Mouse (Mus musculus) limb, embryonic 14.5 days (tissue): ENCODE data around the gene Dpy30. TPM values are rescaled to one million over a fixed set of nuclear protein-coding genes. Genes with fewer than 3 reads are reported as not detected.
A peak's percentile ranks its signal among the peaks of the same experiment; 100 is the strongest.

Source experiments
- ATAC-seq: fragments of 200-750 bp; cut with Nextera tagmentation; 2 replicates; pipeline ENCODE4 v1.8.0; 2017; ENCODE audit warnings: low read depth, moderate number of reproducible peaks, moderate TSS enrichment; ENCODE audit not compliant: low FRiP score
- DNase-seq: peaks from one replicate; pipeline ENCODE4 v3.0.0-alpha.2; 2015; ENCODE audit warnings: low spot score
- H3K27ac ChIP-seq: fragments of 300-500 bp; sonication (generic); replicated peaks from 2 replicates; pipeline ENCODE4 v1.5.1; 2014; ENCODE audit warnings: low read depth, mild to moderate bottlenecking, low read length, moderate library complexity, mixed read lengths
- H3K27me3 ChIP-seq: fragments of 300-500 bp; sonication (generic); 2 replicates; pipeline ENCODE4 v1.6.1; 2014; ENCODE audit warnings: low read length, mixed read lengths; ENCODE audit not compliant: control insufficient read depth, insufficient read depth
- H3K36me3 ChIP-seq: fragments of 300-500 bp; sonication (generic); 2 replicates; pipeline ENCODE4 v1.6.1; 2014; ENCODE audit warnings: mild to moderate bottlenecking, low read length, moderate library complexity, mixed read lengths; ENCODE audit not compliant: control insufficient read depth, insufficient read depth
- H3K4me1 ChIP-seq: fragments of 300-500 bp; sonication (generic); 2 replicates; pipeline ENCODE4 v1.6.1; 2014; ENCODE audit warnings: antibody characterized with exemption, low read length, mixed read lengths; ENCODE audit not compliant: control insufficient read depth, insufficient read depth
- H3K4me2 ChIP-seq: fragments of 300-500 bp; sonication (generic); replicated peaks from 2 replicates; pipeline ENCODE4 v1.6.1; 2014; ENCODE audit warnings: low read depth, mild to moderate bottlenecking, low read length, moderate library complexity; ENCODE audit not compliant: severe bottlenecking
- H3K4me3 ChIP-seq: fragments of 300-500 bp; sonication (generic); replicated peaks from 2 replicates; pipeline ENCODE4 v1.5.1; 2014; ENCODE audit warnings: low read length
- H3K9ac ChIP-seq: fragments of 300-500 bp; sonication (generic); 2 replicates; pipeline ENCODE4 v1.6.1; 2014; ENCODE audit warnings: mild to moderate bottlenecking, low read depth, low read length, moderate library complexity; ENCODE audit not compliant: severe bottlenecking
- H3K9me3 ChIP-seq: fragments of 300-500 bp; sonication (generic); 2 replicates; pipeline ENCODE4 v1.6.1; 2016; ENCODE audit warnings: low read length; ENCODE audit not compliant: control insufficient read depth
- POLR2A ChIP-seq: fragments of 200-500 bp; IDR thresholded peaks from 2 replicates; pipeline ENCODE4 v1.8.0; 2012; ENCODE audit warnings: inconsistent platforms, mild to moderate bottlenecking, moderate library complexity, borderline replicate concordance; ENCODE audit not compliant: insufficient read depth, insufficient read length; ENCODE audit errors: extremely low read depth
- WGBS: fragments of 180-500 bp; shearing (Covaris S2); extraction: QIAGEN DNeasy Blood & Tissue Kit; methylation state at CpG from one replicate; pipeline ENCODE4 v1.1.7; 2014; 5-methylcytosine and 5-hydroxymethylcytosine counted together
- polyA plus RNA-seq, 2 experiments: library from polyadenylated mRNA; depleted of rRNA in 1 of 2; stranded (reverse) in 1 of 2; unstranded in 1 of 2; fragments of >200 nt; fragmentation: Nextera tagmentation in 1 of 2; extraction: Ambion mirVana in 1 of 2; gene quantifications; 2 replicates each; pipeline versions ENCODE4 v1.2.1 to v1.2.3; 2012 to 2014

Dpy30 gene
- polyA plus RNA-seq (2012; rRNA removed) (99.4 and 130 TPM in 2 replicates), polyA plus RNA-seq (2014; fragmentation: Nextera tagmentation; extraction: Ambion mirVana) (184 and 204 TPM in 2 replicates)

DNA sequence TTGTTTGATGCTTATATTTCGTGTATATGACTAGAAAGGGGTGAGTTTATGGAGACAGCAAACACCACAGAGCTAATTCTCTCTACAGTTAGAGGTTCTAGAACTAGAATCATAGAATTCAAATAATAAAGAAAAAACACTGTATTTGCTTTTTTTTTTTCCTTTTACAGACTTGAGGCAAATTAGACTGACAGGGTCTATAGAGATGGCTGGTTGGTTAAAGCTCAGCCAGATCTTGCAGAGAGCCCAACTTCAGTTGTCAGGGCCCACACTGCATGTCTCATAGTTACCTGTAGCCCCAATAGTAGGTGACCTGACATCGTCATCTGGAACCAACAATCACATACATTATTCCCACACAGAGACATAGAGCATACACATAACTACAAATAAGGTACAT lies at the start of gene Dpy30:
Dpy30 (minus strand) TSS at position 101 of the 400 bp plus-strand sequence.
- 71% methylated on average over 2 of the region's 2 CpGs for WGBS
- ATAC-seq: no peak
- TF ChIP-seq POLR2A: no peak

GRCm38 (mm10) chr17:74363592-74363991 lies 39.8 kb upstream of the Dpy30 start:
- Histone ChIP-seq H3K4me2 (no peak overlapping the region), H3K36me3 (peaks cover 63% of the 10 kb centered on the region), H3K4me3 (no peak overlapping the region), H3K27ac (no peak overlapping the region), H3K4me1 (no peaks in the 10 kb centered on the region), H3K27me3 (no peaks in the 10 kb centered on the region), H3K9ac (no peak overlapping the region), H3K9me3 (no peaks in the 10 kb centered on the region)
- ATAC-seq (no peak), DNase-seq (no peak)
- 76% methylated on average over 1 of the region's 1 CpGs for WGBS
- no peak for TF ChIP-seq POLR2A

More for the DNA sequence above, at the start of gene Dpy30:
- DNase-seq: no peak
- no peaks in the 10 kb centered on the region for H3K27me3 ChIP-seq
- no peaks in the 10 kb centered on the region for H3K9me3 ChIP-seq
- H3K36me3 ChIP-seq: no peaks in the 10 kb centered on the region
- H3K4me2 ChIP-seq: no peak within 1 kb of the TSS
- H3K4me3 ChIP-seq: no peak within 1 kb of the TSS
- H3K27ac ChIP-seq: no peak within 1 kb of the TSS
- no peaks in the 10 kb centered on the region for H3K4me1 ChIP-seq
- no peak within 1 kb of the TSS for H3K9ac ChIP-seq

DNA sequence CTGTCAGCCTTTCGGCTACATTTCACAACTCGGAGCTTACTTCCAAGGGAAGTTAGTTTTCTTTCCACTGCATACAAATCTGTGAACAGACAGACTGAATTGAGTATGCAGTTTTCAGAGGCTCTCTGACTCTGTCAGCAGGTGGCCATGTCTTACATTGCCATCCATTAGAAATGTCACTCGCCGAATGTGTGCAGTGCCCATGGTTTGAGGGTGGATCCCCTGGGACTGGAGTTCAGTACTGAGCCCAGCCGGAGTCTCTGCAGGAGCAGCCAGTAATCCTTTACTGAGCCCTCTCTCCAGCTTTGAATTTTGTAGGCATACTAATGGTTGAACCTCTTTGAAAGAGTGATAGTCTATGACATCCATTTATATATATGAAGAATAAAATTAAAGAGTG lies 17.4 kb upstream of the Dpy30 start:
- Histone ChIP-seq H3K4me3 (peak overlapping the region; percentile 95; the same call in 1 of the 2 replicates), H3K36me3 (peaks cover 3% of the 10 kb centered on the region; the same call in 1 of the 2 replicates), H3K4me1 (peaks cover 12% of the 10 kb centered on the region), H3K27ac (no peak overlapping the region), H3K4me2 (no peak overlapping the region), H3K27me3 (no peaks in the 10 kb centered on the region), H3K9me3 (no peaks in the 10 kb centered on the region), H3K9ac (no peak overlapping the region)
- WGBS: 63% methylated on average over 5 of the region's 5 CpGs
- no peak for DNase-seq
- TF ChIP-seq POLR2A: no peak
- no peak for ATAC-seq

GRCm38 (mm10) chr17:74338937-74339804 lies 15.4 kb upstream of the Dpy30 start, which contains the start of gene Spast:
Gene Spast, plus strand, starts transcription at chr17:74338987.
- peaks cover 12% of the 10 kb centered on the region for H3K4me1 ChIP-seq
- no peaks in the 10 kb centered on the region for H3K9me3 ChIP-seq
- peak within 1 kb of the TSS; percentile 95 for H3K4me3 ChIP-seq
- peak within 1 kb of the TSS; percentile 90 for H3K9ac ChIP-seq
- ATAC-seq (peak; percentile 85), DNase-seq (peak; percentile 55)
- under 1% methylated on average over 37 of the region's 90 CpGs for WGBS
- no peaks in the 10 kb centered on the region for H3K36me3 ChIP-seq
- peak within 1 kb of the TSS; percentile 95 for H3K27ac ChIP-seq
- peak within 1 kb of the TSS; percentile 79 for H3K4me2 ChIP-seq
- H3K27me3 ChIP-seq: no peaks in the 10 kb centered on the region
- TF ChIP-seq POLR2A: no peak

GRCm38 (mm10) chr17:74338225-74338931 lies 14.6 kb upstream of the Dpy30 start:
- ATAC-seq: peak; percentile 90
- H3K4me1 ChIP-seq: peaks cover 12% of the 10 kb centered on the region
- peak overlapping the region; percentile 79 for H3K4me2 ChIP-seq
- DNase-seq: peak; percentile 96
- H3K4me3 ChIP-seq: peak overlapping the region; percentile 95
- TF ChIP-seq POLR2A: peak; percentile 89; the same call in 1 of the 2 replicates
- peak overlapping the region; percentile 95 for H3K27ac ChIP-seq
- WGBS: under 1% methylated on average over 34 of the region's 50 CpGs
- no peaks in the 10 kb centered on the region for H3K27me3 ChIP-seq
- H3K9ac ChIP-seq: peak overlapping the region; percentile 90
- no peaks in the 10 kb centered on the region for H3K9me3 ChIP-seq
- no peaks in the 10 kb centered on the region for H3K36me3 ChIP-seq
